Mouse (Mus musculus) kidney, postnatal 36 days (tissue): ENCODE measurements around the gene 6430531B16Rik.

ENCODE experiments used
- DNase-seq, 2 experiments: peaks; one replicate each; pipeline ENCODE4 v3.0.0; 2021 to 2022; ENCODE audit warnings: mixed read lengths in 2 of 2

The 6430531B16Rik gene

GRCm38 (mm10) chr7:139970216-139970919, 8.2 kb downstream of the 6430531B16Rik start:
- DNase-seq = no peak

DNA sequence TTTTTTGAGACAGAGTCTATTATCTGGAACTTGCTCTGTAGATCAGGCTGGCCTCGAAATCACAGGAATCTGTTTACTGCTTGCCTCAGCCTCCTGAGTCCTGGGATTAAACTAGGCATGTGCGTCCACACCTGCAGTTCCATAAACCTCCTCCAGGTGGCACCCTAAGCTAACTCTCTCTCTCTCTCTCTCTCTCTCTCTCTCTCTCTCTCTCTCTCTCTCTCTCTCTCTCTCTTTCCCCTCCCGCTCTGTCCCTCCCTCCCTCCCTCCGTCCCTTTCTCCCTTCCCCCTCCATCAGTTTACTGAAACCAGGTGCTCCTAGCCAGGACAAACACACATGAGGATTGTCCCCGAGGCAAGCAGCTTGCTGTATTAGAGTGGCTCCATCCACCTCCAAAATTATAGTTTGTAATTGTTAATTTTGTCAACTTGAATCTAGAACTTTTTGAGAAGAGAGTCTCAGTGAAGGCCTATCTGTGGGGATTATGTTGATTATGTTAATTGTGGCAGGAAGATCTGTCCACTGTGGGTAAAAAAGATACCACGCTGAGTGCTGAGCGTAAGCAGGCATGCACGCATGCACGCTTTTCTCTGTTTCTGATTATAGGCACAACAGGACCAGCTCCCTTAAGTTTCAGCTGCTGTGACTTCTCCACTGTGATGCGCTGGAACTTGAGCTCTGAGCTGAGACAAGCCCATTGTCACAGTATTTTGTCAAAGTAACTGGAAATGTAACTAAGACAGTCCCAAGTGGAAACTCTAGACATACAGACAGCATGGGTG, 9.0 kb downstream of the 6430531B16Rik start:
- peak; percentile 77 to 91 for DNase-seq

DNA sequence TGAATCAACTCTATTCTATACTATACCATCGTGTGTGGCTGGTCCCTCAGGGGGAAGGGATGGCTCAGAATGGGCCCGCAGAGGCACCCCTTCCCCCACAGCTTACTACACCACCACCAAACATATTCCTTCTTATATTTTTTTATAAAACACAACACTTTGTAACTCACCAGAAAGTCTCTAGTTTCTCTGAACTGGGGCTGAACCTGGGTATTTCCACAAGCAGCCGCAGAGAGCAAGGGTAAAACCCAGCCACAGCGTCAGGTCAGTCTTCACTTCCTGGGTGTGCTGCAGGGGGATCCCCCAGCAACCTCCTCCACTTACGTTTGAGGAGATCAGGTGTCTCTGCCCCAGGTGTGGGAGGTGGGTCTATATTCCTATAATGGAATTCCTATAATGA, 10.1 kb downstream of the 6430531B16Rik start:
- DNase-seq = no peak

- no peak for DNase-seq
Measured at GRCm38 (mm10) chr7:139967175-139967574, 11.4 kb downstream of the 6430531B16Rik start.

DNA sequence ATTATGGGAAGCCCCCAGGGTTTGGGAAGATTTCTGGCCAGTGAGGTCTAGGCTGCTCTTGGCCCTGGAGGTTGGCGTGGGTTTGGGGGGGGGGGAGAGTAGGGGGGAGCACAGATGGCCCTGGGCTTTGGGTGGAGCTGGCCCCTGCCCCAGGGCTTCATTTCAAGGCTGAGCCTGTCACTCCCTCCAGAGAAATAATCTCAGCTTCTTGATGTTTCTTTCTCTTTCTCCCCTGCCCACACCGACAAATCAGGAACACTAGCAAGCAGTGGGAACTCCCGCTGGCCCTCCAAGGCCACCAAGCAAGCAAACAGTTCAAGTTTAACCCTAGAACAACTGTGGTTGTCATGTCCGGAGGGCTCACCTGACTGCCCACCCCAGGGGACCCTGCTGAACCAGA, 14.7 kb downstream of the 6430531B16Rik start:
- DNase-seq = no peak

DNA sequence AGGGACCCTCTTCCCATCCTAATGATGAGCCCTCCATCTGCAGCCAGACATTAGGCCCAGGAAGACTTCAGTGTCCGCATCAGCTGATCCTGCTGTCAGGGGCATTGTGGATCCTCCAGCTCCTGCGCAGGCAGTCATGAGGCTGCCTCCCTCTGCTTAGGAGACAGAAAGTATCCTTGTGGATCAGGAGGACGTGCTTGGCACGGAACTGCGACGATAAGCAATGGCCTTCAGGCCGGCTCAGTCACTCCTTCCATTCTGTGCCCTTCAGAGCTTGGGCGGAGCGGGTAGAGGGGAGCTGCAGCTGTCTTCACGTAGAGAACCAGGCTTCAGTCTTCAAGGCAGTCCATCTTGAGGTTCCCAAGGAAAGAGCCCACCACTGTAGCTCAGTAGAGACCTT, 17.4 kb downstream of the 6430531B16Rik start:
- no peak for DNase-seq

- DNase-seq = no peak
Measured at GRCm38 (mm10) chr7:139957958-139958357, 20.6 kb downstream of the 6430531B16Rik start.

DNA sequence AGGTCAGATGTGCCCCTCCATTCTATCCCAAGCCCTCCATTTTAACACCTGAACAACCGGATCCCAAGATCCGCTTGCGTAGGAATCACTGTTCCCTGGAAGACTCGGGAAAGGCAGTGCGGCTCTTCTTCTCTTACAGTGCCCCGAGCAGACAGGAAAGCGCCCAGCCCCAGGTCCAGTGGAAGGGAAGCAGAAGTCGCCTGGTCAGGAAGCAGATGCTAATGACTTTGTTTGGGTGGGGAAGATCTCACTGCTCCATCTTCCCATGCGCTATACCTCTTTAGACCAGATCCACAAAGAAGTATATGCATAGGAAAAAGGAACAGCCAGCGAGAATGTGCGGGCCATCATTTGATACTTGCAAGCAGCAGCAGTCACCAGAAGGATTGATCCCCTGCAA, 21.1 kb downstream of the 6430531B16Rik start:
- peak in 1 of 2 experiments; percentile 19 for DNase-seq

GRCm38 (mm10) chr7:139956658-139957057, 21.9 kb downstream of the 6430531B16Rik start:
- no peak for DNase-seq

DNA sequence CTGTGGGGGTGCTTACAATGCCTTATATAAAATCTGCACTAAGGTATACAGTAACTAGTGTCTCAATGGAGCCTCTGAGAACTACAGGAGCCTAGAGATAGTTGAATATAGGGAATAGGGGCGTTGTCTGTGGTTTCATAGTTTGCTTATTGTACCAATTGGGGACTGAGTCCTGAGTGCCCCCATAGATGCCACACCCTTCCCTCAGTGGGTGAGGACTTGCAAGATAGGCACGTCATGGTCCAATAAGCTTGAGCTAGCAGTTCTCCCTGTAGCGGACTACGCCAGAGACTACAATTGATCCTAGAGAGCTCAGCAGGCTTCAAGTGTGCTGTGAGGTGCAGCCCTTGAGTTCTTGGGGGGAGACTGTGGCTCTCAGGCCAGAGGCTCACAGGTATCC, 23.1 kb downstream of the 6430531B16Rik start:
- DNase-seq = no peak

GRCm38 (mm10) chr7:139951991-139952633, 26.4 kb downstream of the 6430531B16Rik start:
- DNase-seq = no peak

DNA sequence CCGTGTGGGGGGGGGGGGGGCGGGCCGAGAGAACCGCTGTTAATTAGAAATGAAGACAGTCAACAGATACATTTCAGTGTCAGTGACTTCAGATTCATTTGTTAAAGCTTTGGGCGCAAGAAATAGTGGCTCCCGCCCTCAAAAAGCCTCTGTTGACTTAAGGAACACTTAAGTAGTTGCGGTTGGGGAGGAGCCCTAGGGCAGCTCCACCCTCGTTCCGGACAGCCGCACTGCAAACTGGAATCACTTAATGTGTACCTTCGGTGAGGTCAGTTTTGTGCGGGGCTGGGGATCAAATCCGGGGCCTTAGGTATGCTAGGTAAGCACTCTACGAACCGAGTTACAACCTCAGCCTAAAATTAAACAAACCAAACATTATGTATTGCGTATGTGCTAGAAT, 27.5 kb downstream of the 6430531B16Rik start:
- DNase-seq = peak; percentile 19 to 50

DNA sequence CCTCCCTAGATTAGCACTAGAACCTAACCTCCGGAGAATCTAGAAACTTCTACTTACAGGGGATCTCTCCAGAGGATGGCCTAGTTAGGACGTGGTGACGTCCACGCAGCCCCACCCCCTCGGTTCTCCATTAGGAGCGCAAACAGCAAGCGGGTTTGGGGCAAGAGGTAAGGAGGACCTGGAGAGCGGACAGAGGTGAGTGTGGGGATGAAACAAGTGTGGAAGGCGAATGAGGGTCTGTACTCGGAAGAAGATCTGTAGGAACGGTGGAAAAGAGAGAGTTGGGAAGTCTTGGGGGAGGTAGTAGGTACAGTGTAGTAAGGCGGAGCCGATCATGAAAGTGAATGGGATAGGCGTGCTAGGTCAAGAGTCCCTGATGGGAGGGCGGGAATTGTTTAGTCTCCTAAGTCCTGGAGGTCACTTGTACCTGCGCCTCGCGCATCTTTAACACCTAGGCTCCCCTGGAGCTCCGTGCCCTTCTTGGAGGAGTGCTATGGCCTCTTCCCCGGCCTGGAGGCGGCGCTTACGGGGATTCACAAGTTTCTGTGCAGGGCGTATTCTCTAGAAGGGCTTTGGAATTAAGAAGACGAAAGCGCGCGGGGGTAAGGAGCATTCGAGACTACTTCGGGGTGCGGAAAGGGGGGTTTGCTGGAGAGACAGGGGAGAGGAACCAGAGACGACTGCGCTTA, 28.1 kb downstream of the 6430531B16Rik start:
- peak; percentile 30 to 70 for DNase-seq

- peak; percentile 23 to 53 for DNase-seq
Measured at GRCm38 (mm10) chr7:139949893-139950282, 28.7 kb downstream of the 6430531B16Rik start.

GRCm38 (mm10) chr7:139946032-139946431, 32.5 kb downstream of the 6430531B16Rik start:
- no peak for DNase-seq

GRCm38 (mm10) chr7:139945516-139945915, 33.0 kb downstream of the 6430531B16Rik start:
- DNase-seq = no peak

DNA sequence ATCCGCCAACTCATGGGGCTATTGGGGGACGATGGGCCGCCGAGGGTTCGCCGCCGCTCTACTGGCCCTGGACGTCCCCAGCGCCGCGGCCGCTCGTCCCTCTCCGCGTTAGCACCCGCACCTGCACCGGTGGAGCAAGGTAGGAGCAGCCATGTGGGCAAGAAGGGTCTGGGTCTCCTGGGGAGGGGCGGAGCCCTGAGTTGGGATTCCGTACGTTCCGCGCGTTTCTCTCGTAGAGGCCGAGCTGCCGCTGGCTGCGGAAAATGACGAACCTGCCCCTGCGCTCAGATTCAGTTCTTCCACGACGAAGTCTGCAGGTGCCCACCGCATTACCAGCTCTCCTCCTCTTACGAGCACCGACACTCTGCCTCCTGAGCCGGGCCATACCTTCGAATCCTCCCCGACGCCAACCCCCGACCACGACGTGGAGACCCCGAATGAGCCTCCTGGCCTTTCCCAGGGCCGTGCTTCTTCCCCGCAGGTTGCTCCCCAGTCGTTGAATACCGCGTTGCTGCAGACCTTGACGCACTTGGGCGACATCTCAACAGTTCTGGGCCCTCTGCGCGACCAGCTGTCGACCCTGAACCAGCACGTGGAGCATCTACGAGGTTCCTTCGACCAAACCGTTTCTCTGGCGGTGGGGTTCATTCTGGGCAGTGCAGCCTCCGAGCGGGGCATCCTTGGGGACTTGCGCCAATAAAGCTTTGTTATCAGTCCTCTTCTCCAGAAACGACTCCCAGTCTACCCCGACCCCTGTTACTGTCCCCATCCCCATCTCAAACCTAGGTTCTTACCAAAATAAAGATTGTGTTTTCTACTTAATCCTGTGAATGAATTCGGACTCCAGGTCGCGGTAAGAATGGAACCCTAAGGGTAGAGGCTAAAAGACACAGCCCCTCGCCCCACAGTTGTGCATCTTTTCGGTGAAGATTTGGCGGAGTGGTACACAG, 34.0 kb downstream of the 6430531B16Rik start:
- DNase-seq = no peak

DNA sequence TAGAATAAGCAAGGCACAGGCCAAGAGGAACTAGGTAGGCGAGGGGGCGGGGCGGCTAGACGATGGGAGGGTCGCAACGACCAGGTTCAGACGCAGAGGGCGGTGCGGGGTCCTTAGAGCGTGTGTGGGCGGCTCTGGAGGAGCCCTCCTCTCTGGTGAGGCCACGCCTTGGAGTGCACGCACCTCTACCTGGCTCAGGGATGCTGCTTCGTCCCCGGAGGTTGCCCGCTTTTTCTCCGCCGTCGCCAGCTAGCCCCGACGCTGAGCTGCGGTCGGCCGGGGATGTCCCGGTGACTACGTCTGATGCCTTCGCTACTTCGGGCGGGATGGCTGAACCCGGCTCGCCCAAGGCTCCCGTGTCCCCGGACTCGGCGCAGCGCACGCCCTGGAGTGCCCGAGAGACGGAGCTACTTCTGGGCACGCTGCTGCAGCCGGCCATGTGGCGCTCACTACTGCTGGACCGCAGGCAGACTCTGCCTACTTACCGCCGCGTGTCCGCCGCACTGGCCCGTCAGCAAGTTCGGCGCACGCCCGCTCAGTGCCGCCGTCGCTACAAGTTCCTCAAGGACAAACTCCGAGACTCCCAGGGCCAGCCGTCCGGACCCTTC, 34.8 kb downstream of the 6430531B16Rik start, which contains the start of gene Utf1:
Gene Utf1 (plus strand): TSS at position 116 of the 608 bp plus-strand sequence.
- DNase-seq = peak; percentile 16 to 59

GRCm38 (mm10) chr7:139940476-139941209, 37.9 kb downstream of the 6430531B16Rik start:
- DNase-seq = no peak

- no peak for DNase-seq
Measured at GRCm38 (mm10) chr7:139937810-139938209, 40.7 kb downstream of the 6430531B16Rik start.
